Mouse (Mus musculus): ENCODE measurements at regions not wholly inside any gene's neighbourhood (a gene's known extent, or its start where the extent isn't known, plus 50 kb on each side); places are given as distances from the start of the nearest gene placed in this dataset.

DNA sequence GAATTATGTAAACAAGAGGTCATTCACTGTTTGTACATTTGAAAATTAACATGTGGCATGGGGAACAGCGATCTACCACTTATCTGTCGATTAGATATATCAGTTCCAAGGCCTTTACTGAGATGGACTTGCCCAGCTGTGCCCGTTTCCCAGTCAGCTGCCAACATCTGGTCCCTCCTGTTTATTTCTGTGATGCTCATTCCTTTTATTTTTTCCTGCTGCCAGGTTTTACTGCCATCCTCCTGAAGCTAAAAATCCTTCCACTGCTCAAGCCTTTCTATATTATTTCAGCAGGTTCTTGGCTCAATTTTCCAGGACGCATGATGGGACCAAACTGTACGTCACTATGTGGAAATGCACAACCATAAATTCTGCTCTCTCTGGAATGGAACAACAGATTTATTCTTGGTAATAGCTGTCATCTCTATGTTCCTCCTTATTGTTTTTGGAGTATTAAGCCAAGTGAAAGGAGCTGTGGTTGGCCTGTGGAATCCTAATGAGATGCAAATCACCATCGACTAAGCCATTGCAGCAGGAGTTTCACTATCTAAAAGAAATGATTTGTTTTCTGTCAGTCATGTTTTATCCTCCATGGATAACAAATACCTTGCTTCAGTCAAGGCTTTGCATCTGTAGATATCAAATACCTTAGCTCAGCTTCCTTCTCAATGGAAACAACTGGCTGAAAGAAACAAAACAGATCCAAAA is 180.1 kb downstream of the Plk2 start:
- H3K4me1 ChIP-seq (ENCODE audit: control insufficient read depth, insufficient read depth, low read length): 0 out of 2 replicates have a peak, but pooled peaks cover 3% of the 10 kb centered on the region
- TF ChIP-seq POLR2A (IDR thresholded peaks at IDR 0.05; ENCODE audit: borderline replicate concordance, low read depth, low read length) (no peak), CTCF (IDR thresholded peaks at IDR 0.05; ENCODE audit: low read depth, low read length) (no peak)
- no peak overlapping the region for H3K27ac ChIP-seq (ENCODE audit: insufficient read depth, low read depth, low read length)

DNA sequence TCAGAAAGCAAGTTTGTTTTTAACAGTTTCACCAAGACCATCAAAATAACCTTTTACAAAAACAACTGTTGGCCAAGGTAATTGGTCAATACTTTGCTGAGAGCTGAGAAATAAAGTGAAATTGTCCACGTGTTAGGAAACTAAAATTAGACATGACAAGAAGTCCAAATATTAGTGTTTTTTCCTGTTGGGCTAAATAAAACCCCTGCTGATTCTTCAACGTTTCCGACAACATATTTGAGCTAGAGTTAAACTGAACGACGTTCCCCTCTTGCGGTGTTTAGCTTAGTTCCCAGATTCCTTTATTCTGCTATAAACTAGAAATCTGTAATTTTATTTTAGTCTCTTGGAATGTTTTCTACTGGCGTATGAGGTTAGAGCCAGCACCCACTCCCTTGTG is 183.3 kb downstream of the Plk2 start:
- TF ChIP-seq POLR2A (IDR thresholded peaks at IDR 0.05; ENCODE audit: borderline replicate concordance, low read depth, low read length): no peak
- no peak for TF ChIP-seq CTCF (IDR thresholded peaks at IDR 0.05; ENCODE audit: low read depth, low read length)
- Histone ChIP-seq H3K4me1 (ENCODE audit: control insufficient read depth, insufficient read depth, low read length) (no peaks in the 10 kb centered on the region), H3K27ac (ENCODE audit: insufficient read depth, low read depth, low read length) (no peak overlapping the region), H3K4me3 (ENCODE audit: insufficient read depth, low read length) (no peak overlapping the region)

More for the DNA sequence above, 180.1 kb downstream of the Plk2 start:
- no peak overlapping the region for H3K4me3 ChIP-seq (ENCODE audit: insufficient read depth, low read length)

- no peak for TF ChIP-seq CTCF (IDR thresholded peaks at IDR 0.05; ENCODE audit: low read depth, low read length)
- no peak for TF ChIP-seq POLR2A (IDR thresholded peaks at IDR 0.05; ENCODE audit: borderline replicate concordance, low read depth, low read length)
Observed at GRCm38 (mm10) chr13:110580166-110580565, 185.3 kb downstream of the Plk2 start.

GRCm38 (mm10) chr13:110580570-110580969 is 185.7 kb downstream of the Plk2 start:
- no peaks in the 10 kb centered on the region for H3K4me1 ChIP-seq (ENCODE audit: control insufficient read depth, insufficient read depth, low read length)
- TF ChIP-seq POLR2A (IDR thresholded peaks at IDR 0.05; ENCODE audit: borderline replicate concordance, low read depth, low read length): no peak
- H3K27ac ChIP-seq (ENCODE audit: insufficient read depth, low read depth, low read length): no peak overlapping the region
- H3K4me3 ChIP-seq (ENCODE audit: insufficient read depth, low read length): no peak overlapping the region

More at GRCm38 (mm10) chr13:110580166-110580565, 185.3 kb downstream of the Plk2 start:
- Histone ChIP-seq H3K4me3 (ENCODE audit: insufficient read depth, low read length) (no peak overlapping the region), H3K4me1 (ENCODE audit: control insufficient read depth, insufficient read depth, low read length) (no peaks in the 10 kb centered on the region), H3K27ac (ENCODE audit: insufficient read depth, low read depth, low read length) (no peak overlapping the region)

DNA sequence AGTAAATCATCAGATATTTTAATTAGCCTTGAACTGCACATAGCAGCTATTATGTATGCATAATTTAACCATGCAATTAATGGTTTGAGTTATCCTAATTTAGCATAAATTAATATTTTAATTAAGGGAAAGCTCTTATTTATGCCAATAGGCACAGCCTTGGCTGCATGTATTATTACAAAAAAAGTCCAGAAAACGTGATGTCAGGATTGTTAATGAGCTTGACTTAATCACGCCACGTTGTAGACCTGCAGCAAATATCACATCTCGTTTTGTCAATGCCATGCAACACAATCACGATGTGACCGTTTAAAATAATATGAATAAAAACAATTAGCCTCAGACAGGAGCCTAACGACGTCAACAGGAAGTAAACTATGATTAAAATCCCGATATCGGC is 189.9 kb downstream of the Plk2 start:
- Histone ChIP-seq H3K4me1 (ENCODE audit: control insufficient read depth, insufficient read depth, low read length) (no peaks in the 10 kb centered on the region), H3K27ac (ENCODE audit: insufficient read depth, low read depth, low read length) (no peak overlapping the region), H3K4me3 (ENCODE audit: insufficient read depth, low read length) (no peak overlapping the region)
- TF ChIP-seq POLR2A (IDR thresholded peaks at IDR 0.05; ENCODE audit: borderline replicate concordance, low read depth, low read length) (no peak), CTCF (IDR thresholded peaks at IDR 0.05; ENCODE audit: low read depth, low read length) (no peak)

DNA sequence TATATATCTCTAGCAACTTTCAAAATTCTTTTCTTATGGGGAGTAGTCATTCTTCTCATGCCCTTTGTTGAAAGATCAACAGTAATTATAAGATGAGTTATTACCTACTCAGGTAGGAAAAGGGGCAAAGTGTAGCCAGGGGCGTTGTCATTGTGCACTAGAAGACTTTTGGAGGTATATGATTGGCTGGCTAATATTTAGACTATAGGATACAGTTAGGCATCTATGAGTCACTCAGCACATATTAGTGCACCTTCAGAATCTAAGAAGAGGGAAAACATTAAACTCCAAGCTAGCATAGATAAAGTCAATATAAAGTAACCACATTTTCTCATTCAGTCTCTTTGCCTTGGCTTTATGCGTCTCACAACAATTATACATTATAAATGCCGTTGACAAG is 199.8 kb downstream of the Plk2 start:
- Histone ChIP-seq H3K27ac (ENCODE audit: insufficient read depth, low read depth, low read length) (no peak overlapping the region), H3K4me3 (ENCODE audit: insufficient read depth, low read length) (no peak overlapping the region), H3K4me1 (ENCODE audit: control insufficient read depth, insufficient read depth, low read length) (peaks cover 17% of the 10 kb centered on the region)
- no peak for TF ChIP-seq CTCF (IDR thresholded peaks at IDR 0.05; ENCODE audit: low read depth, low read length)
- TF ChIP-seq POLR2A (IDR thresholded peaks at IDR 0.05; ENCODE audit: borderline replicate concordance, low read depth, low read length): no peak

DNA sequence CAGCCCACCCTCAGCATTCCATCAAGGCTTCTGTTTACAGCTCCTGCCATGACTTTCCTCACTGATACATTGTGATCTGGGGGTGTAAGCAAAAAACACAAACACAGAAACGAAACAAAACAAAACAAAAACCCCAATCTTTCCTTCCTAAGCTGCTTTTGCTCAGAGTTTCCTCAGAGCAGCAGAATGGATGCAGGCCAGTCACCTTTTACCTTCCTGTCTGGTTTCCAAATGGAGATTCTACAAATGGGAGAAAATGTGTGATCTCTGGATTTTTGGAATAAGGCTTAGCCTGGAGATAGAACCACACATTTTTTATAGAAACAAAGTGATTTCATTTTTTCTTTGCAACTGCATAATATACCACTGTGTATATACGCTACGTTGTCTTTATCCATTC is 204.8 kb downstream of the Plk2 start:
- Histone ChIP-seq H3K4me1 (ENCODE audit: control insufficient read depth, insufficient read depth, low read length) (peaks cover 40% of the 10 kb centered on the region), H3K4me3 (ENCODE audit: insufficient read depth, low read length) (no peak overlapping the region), H3K27ac (ENCODE audit: insufficient read depth, low read depth, low read length) (0 out of 2 replicates have a peak overlapping the region, but pooled peaks have one; percentile 3)
- TF ChIP-seq POLR2A (IDR thresholded peaks at IDR 0.05; ENCODE audit: borderline replicate concordance, low read depth, low read length): no peak
- no peak for TF ChIP-seq CTCF (IDR thresholded peaks at IDR 0.05; ENCODE audit: low read depth, low read length)

DNA sequence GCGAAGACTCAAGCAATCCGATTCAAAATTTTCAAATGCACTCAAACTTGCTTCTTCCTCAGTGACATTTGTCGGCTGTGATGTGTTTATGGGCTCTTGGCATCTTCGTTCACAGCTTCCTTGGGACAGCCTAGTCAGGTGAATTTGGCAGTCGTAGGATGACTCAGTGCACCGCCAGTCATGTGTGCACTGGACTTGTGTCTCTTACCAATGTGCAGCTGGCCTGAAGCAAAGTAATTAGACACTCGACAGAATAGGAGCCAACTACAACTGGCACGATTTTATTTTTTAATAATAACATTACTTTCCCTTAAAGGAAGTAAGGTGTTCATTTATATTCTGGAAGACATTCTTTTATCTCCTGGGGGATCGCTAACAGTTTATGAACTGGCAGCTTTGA is 205.5 kb downstream of the Plk2 start:
- no peak for TF ChIP-seq CTCF (IDR thresholded peaks at IDR 0.05; ENCODE audit: low read depth, low read length)
- TF ChIP-seq POLR2A (IDR thresholded peaks at IDR 0.05; ENCODE audit: borderline replicate concordance, low read depth, low read length): no peak
- no peak overlapping the region for H3K4me3 ChIP-seq (ENCODE audit: insufficient read depth, low read length)
- H3K4me1 ChIP-seq (ENCODE audit: control insufficient read depth, insufficient read depth, low read length): peaks cover 40% of the 10 kb centered on the region
- H3K27ac ChIP-seq (ENCODE audit: insufficient read depth, low read depth, low read length): no peak overlapping the region

GRCm38 (mm10) chr13:110601352-110601751 is 206.5 kb downstream of the Plk2 start:
- peaks cover 40% of the 10 kb centered on the region for H3K4me1 ChIP-seq (ENCODE audit: control insufficient read depth, insufficient read depth, low read length)
- no peak for TF ChIP-seq CTCF (IDR thresholded peaks at IDR 0.05; ENCODE audit: low read depth, low read length)
- TF ChIP-seq POLR2A (IDR thresholded peaks at IDR 0.05; ENCODE audit: borderline replicate concordance, low read depth, low read length): no peak
- H3K27ac ChIP-seq (ENCODE audit: insufficient read depth, low read depth, low read length): no peak overlapping the region
- H3K4me3 ChIP-seq (ENCODE audit: insufficient read depth, low read length): no peak overlapping the region

DNA sequence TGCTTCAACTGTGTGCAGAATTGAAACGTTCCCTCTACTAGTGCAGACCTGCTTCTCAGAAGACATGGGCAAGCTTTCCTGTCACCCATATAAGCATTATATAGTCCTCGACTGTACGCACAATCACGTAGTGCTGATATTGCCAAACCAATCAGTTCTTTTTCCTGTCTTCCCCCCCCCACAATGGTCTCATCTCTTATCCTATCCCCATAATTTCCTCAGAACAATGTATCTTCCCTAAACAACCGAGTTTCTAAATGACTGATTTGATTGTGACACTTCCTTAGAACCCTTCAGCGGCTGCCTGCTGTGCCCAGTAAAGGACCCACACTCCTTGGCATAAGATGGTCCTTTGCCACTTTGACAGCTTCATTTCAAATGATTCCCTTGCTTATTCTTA is 207.0 kb downstream of the Plk2 start:
- Histone ChIP-seq H3K27ac (ENCODE audit: insufficient read depth, low read depth, low read length) (no peak overlapping the region), H3K4me3 (ENCODE audit: insufficient read depth, low read length) (no peak overlapping the region), H3K4me1 (ENCODE audit: control insufficient read depth, insufficient read depth, low read length) (peaks cover 40% of the 10 kb centered on the region)
- TF ChIP-seq CTCF (IDR thresholded peaks at IDR 0.05; ENCODE audit: low read depth, low read length): no peak
- no peak for TF ChIP-seq POLR2A (IDR thresholded peaks at IDR 0.05; ENCODE audit: borderline replicate concordance, low read depth, low read length)
